Mouse (Mus musculus) urinary bladder, adult 2 months (tissue): ENCODE measurements around the gene Arhgef17. TPM values are rescaled to one million over a fixed set of nuclear protein-coding genes. Genes with fewer than 3 reads are reported as not detected.
"Not testable (repeated sequence)": the region's sequence is repeated elsewhere in the genome, so short reads cannot be mapped to it uniquely, and the experiment has no call there.

Experiments
- DNase-seq: peaks from one replicate; pipeline ENCODE4 v3.0.0; 2022; ENCODE audit warnings: low spot score
- polyA plus RNA-seq: library from polyadenylated mRNA; depleted of rRNA; stranded (reverse); fragments of >200 nt; gene quantifications from 2 replicates; pipeline ENCODE4 v1.2.3, GENCODE M21; 2012; rRNA removed

Gene Arhgef17
- polyA plus RNA-seq, 1 experiment, result 17.1 TPM

DNA sequence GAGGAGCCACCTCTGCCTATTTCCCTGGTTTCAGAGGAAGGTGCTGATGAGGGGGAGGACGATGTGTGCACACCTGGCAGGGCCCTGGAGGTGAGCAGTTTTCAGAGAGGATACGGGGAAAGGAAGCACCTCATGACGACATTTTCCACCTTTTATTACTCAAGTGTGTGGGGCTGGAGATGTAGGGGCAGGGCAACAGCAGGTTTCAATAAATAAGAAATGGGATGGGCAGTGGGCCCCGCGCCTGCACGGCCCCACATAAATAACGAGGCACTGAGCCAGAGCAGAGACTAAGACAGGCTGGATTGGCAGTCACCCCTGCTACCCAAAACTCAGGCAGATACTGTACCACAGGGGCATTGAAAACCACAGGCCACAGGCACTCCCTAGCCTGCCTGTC is 85.9 kb downstream of the Arhgef17 start:
- DNase-seq, result not testable (repeated sequence)

DNA sequence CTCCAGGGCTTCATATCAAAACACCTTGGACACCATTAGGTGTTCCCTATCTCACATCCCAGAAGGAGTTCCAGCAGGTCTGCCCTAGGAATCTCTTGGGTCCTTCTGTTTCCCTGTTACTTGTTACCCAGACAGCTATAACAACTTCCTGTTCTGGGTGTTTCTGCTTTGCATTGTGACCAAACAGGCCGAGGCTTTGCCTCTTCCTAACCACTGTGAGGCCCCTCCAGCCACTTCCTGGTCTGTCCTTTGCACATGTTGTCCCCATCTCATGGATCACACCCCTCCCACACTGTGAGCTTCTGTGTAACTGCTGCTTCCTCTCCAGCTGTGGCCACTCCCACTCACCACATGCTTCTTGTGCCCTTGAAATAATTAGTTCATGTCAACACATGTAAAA is 86.5 kb downstream of the Arhgef17 start:
- DNase-seq, result no peak

DNA sequence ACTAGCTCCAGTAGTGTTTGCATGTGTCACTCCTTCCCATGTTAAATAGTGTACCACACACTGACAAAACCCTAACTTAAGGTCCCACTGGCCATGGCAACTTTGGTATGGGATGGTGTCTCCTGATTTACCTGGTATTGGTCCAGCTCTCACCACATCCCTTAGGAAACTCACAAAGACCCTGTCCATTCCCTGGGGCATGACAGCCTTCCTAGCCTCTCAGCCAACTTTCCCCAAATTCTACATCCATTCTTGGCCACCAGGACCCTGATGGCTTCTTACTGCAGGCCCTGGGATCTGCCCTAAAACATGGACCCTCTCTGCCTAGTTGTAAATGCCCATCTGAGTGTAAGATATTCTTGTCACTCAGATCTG is 86.9 kb downstream of the Arhgef17 start:
- no peak for DNase-seq

DNA sequence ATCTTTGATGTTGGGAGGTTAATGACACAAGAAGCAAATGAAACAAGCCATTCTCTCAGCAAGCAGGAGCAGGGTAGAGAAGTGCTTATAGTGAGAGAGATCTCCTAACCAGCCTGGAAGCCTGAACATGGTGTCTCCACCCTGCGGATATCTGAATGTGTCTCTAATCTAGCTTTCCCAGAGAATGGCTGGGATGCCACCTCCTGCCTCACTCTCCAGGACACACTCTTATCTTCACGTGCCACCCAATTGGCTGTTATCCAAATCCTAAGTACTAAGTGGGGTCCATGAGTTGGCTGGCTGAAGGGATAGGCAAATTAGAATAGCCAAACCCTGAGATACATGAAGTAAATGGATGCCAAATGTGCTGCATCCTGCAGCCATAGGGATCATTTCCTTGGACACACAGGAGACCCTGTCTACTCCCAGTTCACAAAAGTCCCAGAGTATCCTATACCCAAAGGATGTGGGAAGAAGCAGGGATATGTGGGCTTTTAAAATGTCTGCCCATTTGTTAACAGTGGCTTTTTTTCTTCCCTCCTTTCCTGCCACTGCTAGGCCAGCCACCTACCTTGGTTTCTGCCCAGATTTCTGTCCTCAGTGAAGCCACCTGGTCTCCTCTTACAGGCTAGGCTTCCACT is 87.4 kb downstream of the Arhgef17 start:
- no peak for DNase-seq

DNA sequence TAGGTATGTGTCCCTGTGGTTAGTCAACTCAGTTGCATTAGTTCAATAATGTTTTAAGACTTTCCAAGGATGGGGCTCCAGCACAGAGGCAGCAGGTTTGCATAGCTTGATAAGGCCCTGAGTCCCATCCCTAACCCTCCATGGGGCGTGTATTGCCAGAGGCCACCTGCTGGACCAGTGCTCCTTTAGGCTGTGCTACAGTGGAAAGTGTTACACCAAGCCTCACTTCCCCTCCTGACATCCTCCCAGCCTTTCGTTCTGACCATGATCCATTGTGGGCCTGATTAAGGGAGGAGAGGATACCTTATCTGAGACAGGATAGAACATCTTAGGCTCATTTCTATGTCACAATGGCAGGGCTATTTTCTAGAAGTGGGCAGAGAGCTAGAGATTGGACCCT is 88.0 kb downstream of the Arhgef17 start:
- no peak for DNase-seq

DNA sequence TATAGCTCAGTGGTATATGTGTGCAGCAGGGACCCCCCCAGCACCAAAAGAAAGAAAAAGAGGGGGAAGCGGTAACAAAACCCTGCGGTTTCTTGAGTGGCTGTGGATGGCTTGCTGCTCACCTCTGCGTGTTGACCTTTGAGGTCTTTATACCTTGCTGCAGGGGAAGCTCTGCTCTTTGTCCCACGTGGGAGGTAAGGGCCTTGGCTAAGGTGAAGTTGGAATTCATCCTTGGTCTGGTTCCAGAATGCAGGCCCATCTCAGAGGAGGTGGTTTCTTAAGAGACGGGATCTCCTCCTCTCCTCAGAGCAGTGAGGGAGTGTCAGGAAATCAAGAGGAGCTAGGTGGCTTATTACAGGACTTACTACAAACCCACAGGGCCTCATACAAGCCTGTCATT is 89.7 kb downstream of the Arhgef17 start:
- no peak for DNase-seq

DNA sequence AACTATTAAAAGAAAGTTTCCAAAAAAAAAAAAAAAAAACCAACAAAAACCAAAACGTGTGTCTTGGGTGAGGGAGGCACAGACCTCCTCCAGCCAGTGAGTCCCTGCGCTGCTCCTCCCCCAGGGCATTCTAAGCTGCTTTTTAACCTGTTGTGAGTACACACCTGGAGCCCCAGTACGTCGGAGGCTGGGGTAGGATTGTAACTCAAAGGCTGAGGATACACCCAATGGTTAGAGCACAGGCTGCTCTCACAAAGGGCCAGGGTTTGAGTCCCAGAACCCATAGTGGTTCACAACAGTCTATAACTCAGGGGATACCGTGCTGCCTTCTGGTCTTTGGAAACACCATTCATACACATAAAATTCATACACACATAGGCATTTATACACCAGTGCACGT is 90.3 kb downstream of the Arhgef17 start:
- no peak for DNase-seq

DNA sequence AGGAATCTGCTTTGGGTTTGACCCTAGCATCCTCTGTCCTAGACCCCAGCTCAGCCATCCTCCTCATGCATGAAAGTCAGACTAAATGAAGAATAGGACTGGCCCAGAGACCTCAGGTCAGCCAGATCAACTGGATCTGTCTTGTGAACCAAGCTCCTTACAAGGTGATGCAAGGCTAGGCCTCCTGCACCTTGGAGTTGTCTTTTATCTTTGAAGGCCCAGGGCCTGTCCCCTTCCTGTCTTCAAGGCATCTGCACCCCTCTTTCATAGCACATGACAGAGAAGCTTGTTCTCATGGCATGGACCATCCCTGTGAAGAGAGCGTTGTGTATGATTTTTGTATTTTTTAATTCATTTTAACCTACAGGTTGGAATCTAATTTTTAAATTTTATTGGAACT is 91.0 kb downstream of the Arhgef17 start:
- DNase-seq, result no peak

DNA sequence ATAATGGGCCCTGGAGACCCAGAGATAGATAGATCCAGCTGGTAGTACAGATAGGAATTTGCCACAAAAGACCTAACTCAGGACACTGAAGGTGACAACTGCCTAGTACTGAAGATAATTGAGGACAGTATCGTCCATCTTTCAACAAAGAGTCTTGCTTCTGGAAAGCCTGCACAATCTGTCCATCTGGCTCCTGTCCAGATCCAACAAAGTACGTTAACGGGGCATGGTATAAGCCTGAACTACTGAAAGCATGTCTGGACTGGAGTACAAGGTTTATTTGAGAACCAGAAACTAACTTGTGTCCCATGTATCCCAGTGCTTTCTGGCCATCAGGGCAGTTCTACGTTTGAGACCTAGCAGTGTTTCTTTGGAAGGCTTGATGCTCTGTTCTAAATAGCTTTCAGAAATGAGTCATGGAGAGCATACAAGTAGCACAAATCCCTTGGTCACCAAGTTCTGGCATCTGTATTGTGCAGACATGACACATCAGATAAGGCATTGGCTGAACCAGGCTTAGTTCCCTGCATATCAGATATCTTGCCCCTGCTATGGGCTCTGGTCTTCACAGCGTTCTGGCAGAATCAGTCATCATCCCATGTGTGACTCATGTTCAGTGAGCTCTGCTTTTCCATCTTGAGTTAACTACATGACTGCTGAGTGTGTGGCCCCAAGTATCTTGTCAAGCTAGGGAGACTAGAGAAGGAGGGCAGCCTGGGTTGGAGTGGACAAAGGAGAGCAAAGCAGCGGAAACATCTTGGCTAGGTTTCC is 92.1 kb downstream of the Arhgef17 start:
- peak; percentile 18 for DNase-seq

DNA sequence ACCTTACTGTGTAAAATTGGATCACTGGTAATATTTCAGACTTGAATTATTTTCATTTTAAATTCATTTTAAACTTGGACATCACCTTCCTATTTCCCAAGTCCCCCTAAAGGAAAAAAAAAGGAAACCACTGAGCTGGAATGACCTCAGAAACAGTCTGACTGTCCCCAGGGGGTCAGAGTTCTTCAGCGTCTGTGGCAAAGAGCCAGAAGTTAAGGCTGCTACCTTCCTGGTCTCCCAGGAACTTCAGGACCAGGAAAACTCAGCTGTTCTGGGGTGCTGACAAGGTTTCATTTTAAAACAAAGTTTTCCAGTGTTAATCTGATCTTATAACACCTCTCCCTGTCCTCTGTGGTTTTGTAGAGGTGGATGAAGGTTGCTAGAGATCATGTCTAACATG is 94.2 kb downstream of the Arhgef17 start:
- DNase-seq, result no peak

DNA sequence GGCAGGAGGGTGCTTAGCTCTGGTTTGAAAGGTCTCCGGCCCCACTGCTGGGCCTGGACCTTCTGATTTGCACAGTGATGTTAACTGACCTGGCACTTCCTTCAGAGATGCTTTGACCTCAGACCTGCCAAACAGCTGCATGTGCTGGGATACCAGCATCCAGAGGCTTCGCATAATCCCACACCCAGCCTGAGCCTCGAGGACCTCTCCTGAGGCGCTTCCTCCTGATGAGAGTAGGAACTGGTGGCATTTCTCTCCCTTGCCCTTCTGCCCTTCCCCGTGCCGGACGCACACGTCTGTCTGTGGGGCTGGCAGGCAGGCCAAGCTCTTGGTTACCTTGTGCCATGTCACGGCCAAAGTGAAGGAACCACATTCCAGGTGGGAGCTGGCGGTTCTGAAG is 95.2 kb downstream of the Arhgef17 start:
- DNase-seq, result no peak

DNA sequence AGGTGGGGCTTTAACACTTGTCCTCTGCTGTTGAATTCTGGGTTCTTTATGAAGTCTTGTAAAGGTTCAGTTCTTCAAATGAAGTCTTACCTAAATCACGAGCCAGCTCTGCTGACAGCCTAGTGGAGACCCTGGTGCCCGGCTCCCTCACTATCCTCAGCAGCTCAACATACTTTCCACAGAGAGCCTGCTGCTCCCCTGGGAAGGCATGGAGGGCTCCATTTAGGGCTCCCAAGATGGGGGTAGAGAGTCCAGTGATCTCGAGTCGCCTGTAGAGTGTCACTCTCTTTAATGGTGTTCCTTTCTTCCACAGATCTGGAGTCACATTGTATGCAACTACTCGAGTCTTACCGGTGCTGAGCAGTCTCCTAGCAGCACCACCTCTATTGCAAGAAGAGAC is 96.2 kb downstream of the Arhgef17 start:
- DNase-seq, result no peak

DNA sequence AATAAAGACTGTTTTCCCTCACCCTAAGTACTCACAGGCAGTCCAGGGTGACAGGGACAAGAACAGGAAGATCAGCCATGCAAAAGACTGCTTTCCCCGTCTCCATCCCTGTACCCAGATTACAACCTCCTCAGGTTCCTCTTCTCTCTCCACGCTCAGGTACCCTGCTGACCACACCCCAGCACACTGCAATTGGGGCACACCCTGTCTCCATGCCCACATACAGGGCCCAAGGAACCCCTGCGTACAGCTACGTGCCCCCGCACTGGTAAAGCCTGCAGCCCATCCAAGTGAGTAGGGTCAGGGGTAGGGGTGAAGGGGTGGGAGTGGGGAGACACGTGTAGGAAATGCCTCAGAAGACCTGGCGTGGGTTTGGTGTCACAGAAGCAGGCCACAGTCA is 96.7 kb downstream of the Arhgef17 start:
- DNase-seq, result no peak

DNA sequence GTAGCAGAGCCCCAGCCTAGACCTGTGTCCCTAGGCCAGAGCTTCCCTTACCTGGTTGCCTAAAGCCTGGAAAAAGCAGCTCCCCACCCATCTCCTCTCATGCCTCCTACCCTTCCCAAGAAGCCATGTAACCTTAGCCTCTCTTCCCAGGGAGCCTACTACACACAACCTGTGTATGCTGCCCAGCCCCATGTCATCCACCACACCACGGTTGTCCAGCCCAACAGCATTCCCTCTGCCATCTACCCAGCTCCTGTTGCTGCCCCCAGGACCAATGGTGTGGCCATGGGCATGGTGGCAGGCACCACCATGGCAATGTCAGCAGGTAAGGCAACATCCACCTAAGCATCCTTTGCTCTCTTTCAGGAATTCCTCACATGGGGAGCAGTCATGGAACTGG is 98.0 kb downstream of the Arhgef17 start:
- no peak for DNase-seq

DNA sequence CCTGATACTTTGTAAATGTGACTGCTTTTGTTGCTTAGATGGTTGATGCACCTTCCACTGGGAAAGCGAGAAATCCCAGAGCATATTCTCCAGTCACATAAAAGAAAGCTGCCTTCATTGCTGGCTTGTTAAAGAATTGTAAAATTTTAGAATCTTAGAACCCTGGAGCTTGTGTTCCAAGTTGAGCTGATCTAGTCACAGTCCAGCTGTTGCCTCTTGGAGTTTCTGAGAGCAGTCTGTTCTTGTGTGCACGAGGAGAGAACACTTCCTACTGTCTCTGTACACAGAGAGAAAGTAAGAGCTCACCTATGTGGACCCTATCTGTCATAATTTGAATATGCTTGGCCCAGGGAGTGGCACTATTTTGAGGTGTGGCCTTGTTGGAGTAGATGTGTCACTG is 103.4 kb downstream of the Arhgef17 start:
- DNase-seq, result no peak

DNA sequence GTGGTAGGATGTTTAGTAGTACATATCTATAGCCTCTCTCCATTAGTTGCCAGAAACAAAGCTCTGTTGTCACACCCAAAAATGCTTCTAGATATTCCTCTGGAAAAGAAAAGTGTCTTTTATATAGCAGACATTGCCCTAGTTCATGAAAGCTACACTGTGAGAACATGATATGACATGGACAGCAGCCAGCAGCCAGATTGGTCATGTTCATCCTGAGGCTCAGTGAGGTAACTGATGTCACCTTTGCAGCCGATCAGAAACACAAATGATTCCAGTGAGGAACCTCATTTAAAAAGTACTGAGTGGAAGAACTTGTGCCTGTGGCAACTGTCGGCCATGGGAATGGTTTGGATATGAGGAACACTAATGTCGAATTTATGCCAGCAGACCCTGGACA is 107.2 kb downstream of the Arhgef17 start:
- no peak for DNase-seq

Other genes starting within 250 kb of the Arhgef17 start
- 31.8 and 38.7 TPM in 2 replicates for gene Fam168a, start 225.5 kb downstream of the Arhgef17 start, polyA plus RNA-seq
- 2.2 TPM in 2 replicates for gene Relt, start 68.7 kb downstream of the Arhgef17 start, polyA plus RNA-seq
- gene P2ry6, start 42.5 kb upstream of the Arhgef17 start, polyA plus RNA-seq, result 11.6 and 12.8 TPM in 2 replicates
- gene P2ry2, start 80.8 kb upstream of the Arhgef17 start, polyA plus RNA-seq, result 8.6 and 8.7 TPM in 2 replicates
- 10.0 and 12.0 TPM in 2 replicates for gene Fchsd2, start 160.8 kb upstream of the Arhgef17 start, polyA plus RNA-seq